Mouse (Mus musculus) small intestine, adult 2 months (tissue): Measurements from ENCODE around the gene Gid8. TPM values are rescaled to one million over a fixed set of nuclear protein-coding genes. Genes with fewer than 3 reads are reported as not detected.

ENCODE experiments used
- H3K27ac ChIP-seq: fragments of 200-500 bp; 2 replicates; pipeline ENCODE4 v1.5.1; 2012; ENCODE audit warnings: low read depth, low read length, control low read depth, inconsistent platforms; ENCODE audit not compliant: insufficient read depth
- H3K27me3 ChIP-seq: fragments of 200-500 bp; 2 replicates; pipeline ENCODE4 v1.6.1; 2012; ENCODE audit warnings: mild to moderate bottlenecking, moderate library complexity, low read length, inconsistent platforms; ENCODE audit not compliant: control insufficient read depth, insufficient read depth
- H3K36me3 ChIP-seq: fragments of 200-500 bp; 2 replicates; pipeline ENCODE4 v1.6.1; 2012; ENCODE audit warnings: mild to moderate bottlenecking, low read length, control low read depth, inconsistent platforms; ENCODE audit not compliant: control insufficient read depth, insufficient read depth
- H3K4me1 ChIP-seq: fragments of 200-500 bp; 2 replicates; pipeline ENCODE4 v1.6.1; 2012; ENCODE audit warnings: low read length, inconsistent platforms, mixed read lengths; ENCODE audit not compliant: control insufficient read depth, insufficient read depth, insufficient read length
- H3K4me3 ChIP-seq: fragments of 200-500 bp; 2 replicates; pipeline ENCODE4 v1.5.1; 2012; ENCODE audit warnings: low read depth, mild to moderate bottlenecking, control low read depth, inconsistent platforms, low read length, moderate library complexity
- CTCF ChIP-seq: fragments of 200-500 bp; IDR thresholded peaks from 2 replicates; pipeline ENCODE4 v1.5.1; 2012; ENCODE audit warnings: low read depth, mild to moderate bottlenecking, control low read depth, inconsistent platforms, low read length, moderate library complexity, mixed read lengths; ENCODE audit not compliant: insufficient replicate concordance, insufficient read length; ENCODE audit errors: extremely low read depth
- POLR2A ChIP-seq: fragments of 200-500 bp; IDR thresholded peaks from 2 replicates; pipeline ENCODE4 v1.6.1; 2012; ENCODE audit warnings: low read depth, mild to moderate bottlenecking, control low read depth, inconsistent platforms, low read length, moderate library complexity
- WGBS: fragments of 180-500 bp; shearing (Covaris S2); methylation state at CpG from one replicate; pipeline ENCODE4 v1.1.7; 2018; 5-methylcytosine and 5-hydroxymethylcytosine counted together
- polyA plus RNA-seq: library from polyadenylated mRNA; depleted of rRNA; stranded (reverse); fragments of >200 nt; gene quantifications from 2 replicates; pipeline ENCODE4 v1.2.3, GENCODE M21; 2012; rRNA removed

Gene Gid8
- 9.2 and 20.3 TPM in 2 replicates for polyA plus RNA-seq

DNA sequence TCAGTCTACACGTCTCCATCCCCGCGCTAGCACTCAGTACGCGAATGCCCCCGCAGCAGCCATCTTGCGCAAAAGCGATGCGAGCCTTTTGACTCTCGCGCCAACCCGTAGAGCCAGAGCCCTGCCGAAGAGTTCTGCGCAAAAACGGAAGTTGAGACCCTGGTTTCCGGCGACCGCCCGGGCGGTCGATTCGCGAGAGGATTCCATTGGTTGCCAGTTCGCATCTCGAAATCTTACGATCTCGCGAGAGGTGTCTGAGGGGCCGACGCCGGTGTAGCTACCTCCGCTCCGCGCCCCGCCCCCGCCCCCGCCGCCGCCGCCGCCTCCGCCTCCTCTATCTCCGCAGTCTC lies at the start of gene Gid8, which contains the start of gene Dido1:
Gid8 (plus strand) TSS at position 195 of the 350 bp plus-strand sequence.
Dido1 (minus strand) TSS at position 77 of the 350 bp plus-strand sequence.
- peak within 1 kb of the TSS; percentile 89 for H3K27ac ChIP-seq
- no peaks in the 10 kb centered on the region for H3K27me3 ChIP-seq
- TF ChIP-seq CTCF (no peak), POLR2A (peak; percentile 26)

DNA sequence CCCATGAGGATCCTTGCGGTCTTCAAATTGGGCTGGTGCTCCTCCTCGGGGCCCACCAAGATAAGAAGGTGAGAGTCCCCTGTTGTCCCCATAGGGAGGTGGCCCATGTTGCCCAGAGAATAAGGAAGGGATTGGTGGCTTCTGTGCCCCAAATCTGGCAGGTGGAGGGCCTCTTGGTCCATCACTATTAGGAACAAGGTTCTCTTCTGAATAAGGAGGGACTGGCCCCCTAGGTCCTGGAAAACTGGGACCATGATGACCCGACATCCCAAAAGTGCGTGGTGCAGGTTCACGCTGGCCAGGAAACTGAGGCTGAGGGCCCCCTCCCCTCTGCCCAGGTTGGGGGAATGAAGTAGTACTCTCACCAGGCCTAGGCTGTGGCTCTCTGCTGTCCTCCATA lies 49.4 kb upstream of the Gid8 start:
- no peaks in the 10 kb centered on the region for H3K27me3 ChIP-seq
- peaks cover 19% of the 10 kb centered on the region for H3K36me3 ChIP-seq
- TF ChIP-seq CTCF (no peak), POLR2A (no peak)
- 90% methylated on average over 5 of the region's 5 CpGs for WGBS
- H3K4me1 ChIP-seq, result no peaks in the 10 kb centered on the region
- H3K27ac ChIP-seq, result no peak overlapping the region
- H3K4me3 ChIP-seq, result no peak overlapping the region

More for the DNA sequence above, at the start of gene Gid8, which contains the start of gene Dido1:
- Histone ChIP-seq H3K36me3 (peaks cover 8% of the 10 kb centered on the region), H3K4me3 (peak within 1 kb of the TSS; percentile 93), H3K4me1 (peaks cover 12% of the 10 kb centered on the region)
- WGBS, result under 1% methylated on average over 29 of the region's 43 CpGs

DNA sequence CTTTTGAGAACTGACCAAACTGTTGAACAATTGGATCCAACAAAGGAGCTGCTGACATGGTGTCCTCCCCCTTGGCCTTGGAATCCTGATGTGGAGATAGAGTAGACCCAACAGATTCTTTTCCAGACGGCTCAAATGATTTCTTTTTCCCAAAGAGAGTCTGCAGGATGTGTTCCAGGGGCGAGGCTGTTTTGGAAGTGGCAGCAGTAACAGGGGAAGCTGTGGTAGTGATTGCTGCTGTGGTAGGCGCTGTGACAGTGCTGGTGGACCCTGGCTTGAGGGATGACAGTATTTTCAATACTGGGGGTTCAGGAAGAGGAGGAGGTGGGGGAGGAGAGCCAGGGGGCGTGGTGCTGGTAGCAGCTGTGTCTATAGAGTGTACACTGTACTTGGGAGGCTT lies 47.9 kb upstream of the Gid8 start:
- Histone ChIP-seq H3K27me3 (no peaks in the 10 kb centered on the region), H3K27ac (no peak overlapping the region), H3K4me3 (no peak overlapping the region), H3K4me1 (no peaks in the 10 kb centered on the region), H3K36me3 (peaks cover 31% of the 10 kb centered on the region)
- 81% methylated on average over 4 of the region's 4 CpGs for WGBS
- TF ChIP-seq CTCF (no peak), POLR2A (no peak)

DNA sequence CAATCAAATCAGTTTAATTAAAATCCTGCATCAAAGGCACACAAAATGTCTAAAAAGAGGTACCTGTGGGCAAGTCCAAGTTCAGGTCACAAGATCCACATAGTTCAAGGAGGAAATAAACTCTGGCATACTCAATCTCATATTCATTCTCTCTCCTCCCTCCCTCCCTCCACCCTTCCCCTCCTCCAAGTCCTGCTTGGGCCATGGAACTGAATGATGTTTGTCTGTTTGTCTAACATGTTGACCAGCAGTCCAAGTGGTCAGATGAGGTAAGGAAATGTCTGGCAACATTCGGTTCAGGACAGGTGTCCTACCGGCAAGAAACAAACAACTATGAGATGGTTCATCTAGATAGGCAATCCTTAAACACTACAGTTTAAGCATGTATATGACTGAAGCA lies 33.2 kb upstream of the Gid8 start:
- H3K36me3 ChIP-seq, result peaks cover 40% of the 10 kb centered on the region
- no peaks in the 10 kb centered on the region for H3K27me3 ChIP-seq
- H3K4me3 ChIP-seq, result no peak overlapping the region
- H3K27ac ChIP-seq, result no peak overlapping the region
- TF ChIP-seq CTCF (no peak), POLR2A (no peak)
- no peaks in the 10 kb centered on the region for H3K4me1 ChIP-seq
- 48% methylated on average over 2 of the region's 2 CpGs for WGBS

DNA sequence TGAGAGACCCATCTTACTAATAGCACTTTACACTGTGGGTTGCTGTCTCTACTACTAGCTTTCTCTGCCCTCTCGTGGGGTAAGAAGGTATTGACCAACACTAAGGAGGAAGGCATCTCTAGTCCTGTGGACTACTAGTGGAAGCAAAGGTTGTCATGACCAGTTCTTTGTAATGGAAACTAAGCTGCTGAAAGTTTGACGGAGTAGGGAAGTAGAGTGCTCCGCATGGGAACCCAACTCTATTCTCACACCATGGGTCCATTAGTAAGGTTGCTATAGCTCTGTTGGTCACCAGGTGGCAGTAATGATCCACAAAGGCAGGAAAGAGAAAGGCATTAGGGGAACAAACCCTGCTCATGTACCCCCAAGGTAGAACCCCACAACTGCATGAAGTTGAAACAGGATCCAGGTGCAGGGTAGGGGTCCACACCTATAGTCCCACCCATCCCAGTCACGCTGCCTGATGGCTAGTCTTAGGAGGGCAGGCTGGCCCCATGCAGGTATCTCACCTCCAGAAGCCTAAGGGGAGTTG lies 31.2 kb upstream of the Gid8 start:
- 15% methylated on average over 4 of the region's 4 CpGs for WGBS
- TF ChIP-seq CTCF, result peak; percentile 70; the same call in 1 of the 2 replicates
- no peak for TF ChIP-seq POLR2A
- Histone ChIP-seq H3K27ac (no peak overlapping the region), H3K36me3 (peaks cover 40% of the 10 kb centered on the region), H3K27me3 (no peaks in the 10 kb centered on the region), H3K4me1 (no peaks in the 10 kb centered on the region), H3K4me3 (no peak overlapping the region)

DNA sequence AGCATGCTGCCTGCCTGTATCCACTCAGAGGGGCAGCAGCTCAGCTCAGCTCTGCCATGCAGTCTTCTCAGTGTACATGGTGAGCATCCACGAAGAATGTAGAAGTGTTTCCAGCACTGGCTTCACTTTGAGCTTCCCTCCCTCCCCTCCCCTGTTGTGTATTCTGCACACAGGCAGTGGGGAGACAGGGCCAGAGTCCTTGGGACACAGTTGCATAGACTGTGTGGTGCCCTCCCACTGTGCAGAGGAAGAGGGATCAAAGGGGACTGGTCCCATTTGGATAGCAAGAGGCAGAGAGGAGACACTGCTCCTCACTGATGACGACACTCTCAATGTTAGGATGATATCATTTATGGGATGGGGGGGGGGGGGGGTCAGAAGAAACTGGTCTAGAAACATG lies 28.7 kb upstream of the Gid8 start:
- H3K36me3 ChIP-seq, result peaks cover 49% of the 10 kb centered on the region
- TF ChIP-seq POLR2A (no peak), CTCF (no peak)
- no peaks in the 10 kb centered on the region for H3K27me3 ChIP-seq
- 55% methylated on average over 2 of the region's 2 CpGs for WGBS
- no peaks in the 10 kb centered on the region for H3K4me1 ChIP-seq
- H3K27ac ChIP-seq, result no peak overlapping the region
- H3K4me3 ChIP-seq, result no peak overlapping the region

DNA sequence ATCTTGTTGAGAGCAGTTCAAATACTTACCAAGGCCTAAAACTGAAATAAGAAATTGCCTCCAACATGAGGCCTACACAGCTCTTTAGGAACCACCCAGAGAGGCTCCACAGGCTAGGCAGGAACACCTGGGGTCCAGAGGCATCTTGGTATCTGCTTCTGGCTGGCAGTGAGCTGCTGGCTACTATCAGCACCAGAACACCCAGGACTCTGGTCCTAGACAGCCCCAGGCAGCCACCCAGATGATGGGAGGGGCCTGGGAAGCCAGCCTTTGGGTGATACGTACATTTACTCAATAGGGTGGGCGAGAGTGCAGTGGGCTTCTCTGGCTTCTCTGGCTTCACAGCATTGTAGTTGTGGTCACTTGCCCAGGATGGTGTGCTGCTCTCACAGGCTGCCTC lies 26.4 kb upstream of the Gid8 start:
- H3K27me3 ChIP-seq, result no peaks in the 10 kb centered on the region
- TF ChIP-seq CTCF (no peak), POLR2A (no peak)
- no peaks in the 10 kb centered on the region for H3K4me1 ChIP-seq
- H3K36me3 ChIP-seq, result peaks cover 69% of the 10 kb centered on the region
- H3K4me3 ChIP-seq, result no peak overlapping the region
- no peak overlapping the region for H3K27ac ChIP-seq
- 89% methylated on average over 2 of the region's 2 CpGs for WGBS

DNA sequence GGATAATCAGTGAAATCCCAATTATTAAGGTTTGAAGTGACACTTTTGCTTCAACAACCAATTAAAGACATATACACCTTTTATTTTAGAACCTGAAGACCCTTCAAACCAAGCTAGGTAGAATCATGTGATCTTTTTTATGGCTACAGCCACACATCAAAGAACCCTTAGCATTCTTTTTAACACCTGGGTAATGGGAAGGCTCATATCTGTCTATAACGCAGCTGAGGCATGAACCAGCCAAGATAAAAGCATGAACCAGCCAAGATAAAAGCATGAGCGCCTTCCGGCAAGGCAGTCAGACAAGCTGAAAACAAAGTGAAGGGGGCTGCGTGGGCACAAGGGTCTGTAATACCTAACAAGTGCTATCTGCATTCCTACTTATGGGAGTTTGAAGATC lies 25.9 kb upstream of the Gid8 start:
- WGBS, result 79% methylated on average over 4 of the region's 4 CpGs
- TF ChIP-seq CTCF (no peak), POLR2A (no peak)
- peaks cover 74% of the 10 kb centered on the region for H3K36me3 ChIP-seq

More for the DNA sequence above, 25.9 kb upstream of the Gid8 start:
- Histone ChIP-seq H3K27me3 (no peaks in the 10 kb centered on the region), H3K27ac (no peak overlapping the region), H3K4me1 (no peaks in the 10 kb centered on the region), H3K4me3 (no peak overlapping the region)
